Mouse (Mus musculus): ENCODE measurements around the gene Rad50.

DNA sequence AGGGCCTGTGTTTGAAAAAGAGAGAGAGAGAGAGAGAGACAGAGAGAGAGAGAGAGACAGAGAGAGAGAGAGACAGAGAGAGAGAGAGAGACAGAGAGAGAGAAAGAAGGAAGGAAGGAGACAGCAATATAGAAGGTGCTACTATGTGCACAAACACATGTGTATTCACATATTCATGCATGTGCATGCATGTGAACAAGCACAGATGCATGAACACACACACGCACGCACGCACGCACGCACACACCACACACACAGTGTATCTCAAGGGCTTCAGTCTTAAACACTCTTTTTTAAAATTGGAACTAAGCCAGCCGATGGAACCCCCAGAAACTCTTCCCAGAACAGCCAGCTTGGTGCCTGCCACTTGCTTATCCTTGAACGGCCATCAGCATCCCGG lies 91.5 kb downstream of the Rad50 start:
- TF ChIP-seq CTCF (IDR thresholded peaks at IDR 0.05; ENCODE audit: insufficient read depth, low read depth, low read length) (no peak), POLR2A (IDR thresholded peaks at IDR 0.05; ENCODE audit: insufficient read depth, low read depth, low read length) (no peak)
